Mouse (Mus musculus): ENCODE data around the gene Dhrs1.

The Dhrs1 gene

DNA sequence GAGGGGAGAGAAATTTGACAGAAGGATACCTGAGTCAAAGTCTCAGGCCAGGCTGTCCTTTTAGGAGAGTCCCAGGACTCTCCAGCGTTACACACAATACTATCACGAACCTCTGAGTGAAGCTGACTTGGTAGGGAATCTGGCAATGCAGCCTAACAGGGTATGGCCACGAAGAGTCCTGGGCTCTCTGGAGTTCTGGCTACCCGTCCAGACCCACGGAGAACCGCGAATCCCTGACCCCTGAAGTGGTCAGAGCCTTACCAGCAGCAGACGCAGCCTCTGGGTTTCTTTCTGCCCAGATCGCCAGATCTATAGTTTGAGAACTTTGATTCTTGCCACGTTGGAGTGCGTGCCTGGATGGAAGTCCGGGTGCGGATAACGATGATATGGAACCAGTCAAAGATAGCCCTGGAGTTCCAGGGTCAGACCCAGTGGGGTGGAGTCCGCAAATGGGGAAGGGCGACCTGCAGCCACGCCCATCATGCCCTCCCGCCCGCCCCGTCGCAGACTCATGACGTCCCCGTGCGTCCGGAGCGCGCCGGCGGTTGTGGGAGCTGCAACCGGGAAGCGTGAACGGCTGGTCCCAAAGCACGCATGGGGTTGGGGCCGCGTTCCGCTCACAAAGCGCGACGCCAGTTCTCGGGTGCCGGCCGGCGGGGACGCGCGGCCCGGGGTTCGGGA is at the start of gene Dhrs1, which contains the start of gene Nop9:
TSS of gene Dhrs1 (minus strand) at position 511 of the 681 bp plus-strand sequence.
TSS of gene Nop9 (plus strand) at position 514 of the 681 bp plus-strand sequence.
- in situ Hi-C loops (cut with MboI; ENCODE audit: low sequenced_read_pairs): no loop called here

- in situ Hi-C loops (cut with MboI; ENCODE audit: low sequenced_read_pairs): no loop called here
Measured at GRCm38 (mm10) chr14:55793946-55794345, 48.5 kb upstream of the Dhrs1 start.

- in situ Hi-C loops (cut with MboI; ENCODE audit: low sequenced_read_pairs): no loop called here
Measured at GRCm38 (mm10) chr14:55793461-55793860, 48.0 kb upstream of the Dhrs1 start.

DNA sequence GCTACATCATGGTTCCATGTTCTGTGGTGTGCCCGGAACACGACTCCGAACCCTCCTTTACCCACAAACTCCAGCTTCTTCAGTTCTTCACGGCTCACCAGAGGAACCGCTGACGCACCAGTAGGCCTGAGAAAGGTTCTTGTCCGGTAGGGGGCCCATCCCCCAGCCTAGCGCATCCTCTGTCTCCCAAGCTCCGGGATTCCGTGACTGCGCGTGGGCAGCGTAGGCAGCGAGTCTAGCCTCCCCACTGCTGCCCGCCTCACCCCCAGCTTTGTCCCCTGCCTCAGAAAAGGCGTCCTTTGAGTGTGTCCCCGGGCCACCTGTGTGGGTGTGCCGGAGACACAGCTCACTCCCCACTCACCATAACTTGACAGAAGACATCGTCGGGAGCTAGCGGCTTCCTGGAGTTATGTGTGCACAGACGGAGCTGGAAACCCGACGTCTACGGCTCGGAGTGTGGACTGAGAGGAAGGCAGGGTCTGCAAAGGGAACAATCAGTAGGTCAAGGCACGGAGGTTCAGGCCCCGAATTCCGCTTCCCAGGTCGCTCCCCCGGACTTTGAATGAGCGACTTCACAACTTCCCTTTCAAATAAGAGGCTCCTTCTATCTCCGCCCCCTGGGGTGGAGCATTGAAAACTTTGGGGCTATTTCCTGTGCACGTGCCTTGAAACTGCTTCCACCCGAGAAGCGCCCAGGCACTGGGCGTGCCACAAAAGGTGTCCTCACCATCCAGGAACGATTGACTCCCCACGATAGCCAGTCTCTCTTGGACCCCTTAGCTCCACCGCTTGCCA is 43.0 kb upstream of the Dhrs1 start, which contains the start of gene Ripk3:
TSS of gene Ripk3 (minus strand) at position 610 of the 795 bp plus-strand sequence.
- in situ Hi-C loops (cut with MboI; ENCODE audit: low sequenced_read_pairs): no loop called here

DNA sequence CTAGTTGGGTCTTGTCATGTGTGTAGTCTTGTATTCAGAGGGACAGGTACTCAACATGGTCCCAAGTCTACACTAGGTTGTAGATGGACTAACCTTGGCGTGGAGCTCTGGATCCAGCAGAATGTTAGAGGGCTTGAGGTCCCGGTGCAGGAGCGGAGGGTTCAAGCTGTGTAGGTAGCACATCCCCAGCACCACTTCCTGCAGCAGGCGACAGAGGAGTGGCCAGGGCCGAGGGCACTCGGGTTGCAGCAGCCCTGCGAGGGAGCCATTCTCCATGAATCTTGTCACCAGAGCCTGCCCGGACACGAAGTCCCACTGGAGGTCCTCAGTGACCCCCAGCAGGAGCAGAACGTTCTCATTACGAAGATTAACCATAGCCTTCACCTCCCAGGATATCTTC is 42.2 kb upstream of the Dhrs1 start:
- in situ Hi-C loops (cut with MboI; ENCODE audit: low sequenced_read_pairs): no loop called here

- in situ Hi-C loops (cut with MboI; ENCODE audit: low sequenced_read_pairs): no loop called here
Measured at GRCm38 (mm10) chr14:55785195-55785594, 39.7 kb upstream of the Dhrs1 start.

GRCm38 (mm10) chr14:55783958-55784235 is 38.4 kb upstream of the Dhrs1 start, which contains the start of gene Adcy4:
Gene Adcy4 (minus strand): TSS chr14:55784095.
- in situ Hi-C loops (cut with MboI; ENCODE audit: low sequenced_read_pairs): no loop called here

DNA sequence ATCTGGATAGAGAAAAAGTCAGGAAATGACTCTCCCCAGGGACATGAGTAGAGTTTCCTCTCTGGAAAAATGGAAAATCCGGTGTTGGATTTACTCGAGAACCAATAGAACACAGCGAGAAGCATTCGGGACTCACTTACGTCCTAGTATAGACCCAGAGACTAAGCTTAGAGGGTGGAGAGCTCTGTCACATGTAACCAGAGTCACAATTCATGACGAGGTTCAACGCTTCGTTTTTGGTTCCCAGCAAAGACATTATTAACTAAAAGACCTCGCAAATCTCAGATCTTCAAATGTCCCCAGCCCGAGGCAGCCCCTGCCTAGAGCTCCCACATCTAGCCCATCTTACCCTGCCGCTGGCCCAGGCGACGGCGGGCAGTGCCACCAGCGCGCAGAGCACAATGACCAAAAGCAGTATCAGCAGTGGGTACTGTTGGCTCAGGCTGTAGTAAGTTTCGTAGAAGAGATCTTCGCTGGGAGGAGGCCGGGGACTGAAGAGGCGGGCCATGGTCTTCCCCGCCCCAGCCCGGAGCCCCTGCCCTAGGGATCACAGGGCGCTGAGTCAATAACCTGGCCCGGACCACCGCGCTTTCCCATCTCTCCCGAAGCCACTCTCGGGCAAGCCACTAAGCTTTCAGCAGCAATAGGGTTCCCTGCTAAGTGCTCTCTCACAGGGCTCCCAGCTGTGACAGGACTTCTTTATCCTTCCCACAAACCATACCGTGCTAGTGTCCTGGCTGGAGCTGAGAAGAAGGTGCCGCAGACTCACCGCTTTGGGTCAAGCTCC is 37.9 kb upstream of the Dhrs1 start:
- in situ Hi-C loops (cut with MboI; ENCODE audit: low sequenced_read_pairs): no loop called here

DNA sequence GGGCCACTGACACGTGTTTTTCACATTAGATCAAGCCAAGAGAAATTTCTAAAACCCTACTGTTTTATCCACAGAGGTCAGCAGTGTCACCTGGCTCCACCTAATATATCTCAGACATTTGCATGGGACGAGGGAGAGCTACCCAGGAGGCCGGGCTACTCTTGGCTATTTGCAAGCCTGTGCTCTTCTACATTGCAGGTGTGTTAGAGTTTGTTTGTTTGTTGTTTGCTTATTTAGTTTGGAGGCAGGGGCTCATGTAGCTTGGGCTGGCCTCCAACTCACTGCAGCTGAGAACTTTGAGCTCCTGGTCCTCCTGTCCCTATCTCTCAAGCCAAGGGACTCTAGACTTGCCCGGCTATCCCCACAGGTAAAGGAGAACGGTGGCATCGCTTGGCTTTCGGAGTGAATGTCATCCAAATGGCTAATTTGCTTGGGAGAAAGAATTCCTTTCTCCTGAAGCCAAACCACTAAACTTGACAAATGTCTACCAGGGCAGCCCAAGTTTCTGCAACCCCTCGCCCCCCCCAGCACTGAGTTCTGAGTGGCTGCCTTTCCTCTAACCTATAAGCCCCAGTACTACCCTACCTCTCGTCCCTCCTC is 37.0 kb upstream of the Dhrs1 start:
- in situ Hi-C loops (cut with MboI; ENCODE audit: low sequenced_read_pairs): no loop called here

GRCm38 (mm10) chr14:55781310-55781709 is 35.8 kb upstream of the Dhrs1 start:
- in situ Hi-C loops (cut with MboI; ENCODE audit: low sequenced_read_pairs): no loop called here

- in situ Hi-C loops (cut with MboI; ENCODE audit: low sequenced_read_pairs): no loop called here
Measured at GRCm38 (mm10) chr14:55780736-55781135, 35.2 kb upstream of the Dhrs1 start.

DNA sequence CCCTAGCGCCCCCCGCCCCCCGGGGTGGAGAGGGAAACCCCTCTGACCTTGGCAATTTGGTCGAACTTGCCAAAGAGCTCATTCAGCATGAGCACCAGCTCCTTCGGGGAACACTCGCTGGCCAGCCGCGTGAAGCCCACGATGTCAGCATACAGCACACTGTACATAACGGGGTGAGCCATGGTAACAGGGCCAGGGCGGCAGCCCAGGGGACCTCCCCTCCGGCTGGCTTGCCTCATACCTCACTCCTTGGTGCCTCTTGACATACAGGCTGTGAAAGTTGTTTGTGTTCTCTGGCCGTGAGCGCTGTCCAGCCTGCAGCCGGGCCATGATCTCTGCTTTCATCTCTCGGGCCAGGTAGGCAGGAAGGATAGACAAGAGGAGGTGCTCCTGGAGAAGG is 34.2 kb upstream of the Dhrs1 start:
- in situ Hi-C loops (cut with MboI; ENCODE audit: low sequenced_read_pairs): no loop called here

DNA sequence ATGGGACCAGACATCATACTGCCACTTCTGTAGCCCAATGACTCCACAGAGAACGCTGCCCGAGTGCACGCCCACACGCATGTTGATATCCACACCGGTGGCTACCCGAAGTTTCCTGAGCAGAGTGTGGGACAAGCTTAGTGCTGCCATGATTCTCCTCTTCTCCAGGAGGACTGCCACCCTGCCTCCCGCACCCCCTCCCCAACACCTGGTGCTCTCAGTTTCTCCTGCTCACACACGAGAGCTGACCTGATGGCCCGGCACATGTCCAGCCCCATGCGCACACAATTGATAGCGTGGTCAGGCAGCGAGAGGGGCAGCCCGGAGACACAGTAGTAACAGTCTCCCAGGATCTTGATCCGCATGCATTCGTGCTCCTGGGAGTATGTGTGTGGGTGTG is 33.2 kb upstream of the Dhrs1 start:
- in situ Hi-C loops (cut with MboI; ENCODE audit: low sequenced_read_pairs): no loop called here

- in situ Hi-C loops (cut with MboI; ENCODE audit: low sequenced_read_pairs): no loop called here
Measured at GRCm38 (mm10) chr14:55777806-55778205, 32.3 kb upstream of the Dhrs1 start.

- in situ Hi-C loops (cut with MboI; ENCODE audit: low sequenced_read_pairs): no loop called here
Measured at GRCm38 (mm10) chr14:55777176-55777575, 31.7 kb upstream of the Dhrs1 start.

GRCm38 (mm10) chr14:55776711-55777110 is 31.2 kb upstream of the Dhrs1 start:
- in situ Hi-C loops (cut with MboI; ENCODE audit: low sequenced_read_pairs): no loop called here

GRCm38 (mm10) chr14:55769087-55769703 is 23.7 kb upstream of the Dhrs1 start:
- in situ Hi-C loops (cut with MboI; ENCODE audit: low sequenced_read_pairs): no loop called here

- in situ Hi-C loops (cut with MboI; ENCODE audit: low sequenced_read_pairs): no loop called here
Measured at GRCm38 (mm10) chr14:55768555-55768954, 23.1 kb upstream of the Dhrs1 start.

DNA sequence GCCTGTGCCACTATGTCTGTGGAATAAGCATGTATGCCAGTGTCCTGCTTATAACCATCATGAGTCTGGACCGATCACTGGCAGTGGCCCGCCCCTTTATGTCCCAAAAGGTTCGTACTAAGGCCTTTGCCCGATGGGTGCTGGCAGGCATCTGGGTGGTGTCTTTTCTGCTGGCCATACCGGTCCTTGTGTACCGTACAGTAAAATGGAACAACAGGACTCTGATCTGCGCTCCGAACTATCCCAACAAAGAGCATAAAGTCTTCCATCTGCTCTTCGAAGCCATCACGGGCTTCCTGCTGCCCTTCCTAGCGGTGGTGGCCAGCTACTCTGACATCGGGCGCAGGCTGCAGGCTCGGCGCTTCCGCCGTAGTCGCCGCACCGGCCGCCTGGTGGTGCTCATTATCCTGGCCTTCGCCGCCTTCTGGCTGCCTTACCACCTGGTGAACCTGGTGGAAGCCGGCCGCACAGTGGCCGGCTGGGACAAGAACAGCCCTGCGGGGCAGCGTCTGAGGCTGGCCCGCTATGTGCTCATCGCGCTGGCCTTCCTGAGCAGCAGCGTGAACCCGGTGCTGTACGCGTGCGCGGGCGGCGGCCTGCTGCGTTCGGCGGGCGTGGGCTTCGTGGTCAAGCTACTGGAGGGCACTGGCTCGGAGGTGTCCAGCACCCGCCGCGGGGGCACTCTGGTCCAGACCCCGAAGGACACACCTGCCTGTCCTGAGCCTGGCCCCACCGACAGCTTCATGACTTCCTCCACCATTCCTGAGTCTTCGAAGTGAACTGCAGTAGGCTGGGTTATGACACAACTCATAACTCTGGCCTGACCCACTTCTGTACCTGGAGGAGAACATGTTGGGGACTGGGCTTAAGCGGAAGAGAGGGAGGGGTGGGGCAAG is 22.3 kb upstream of the Dhrs1 start:
- in situ Hi-C loops (cut with MboI; ENCODE audit: low sequenced_read_pairs): no loop called here

GRCm38 (mm10) chr14:55765696-55766095 is 20.2 kb upstream of the Dhrs1 start, which contains the start of gene Ltb4r1:
Gene Ltb4r1 (plus strand): TSS chr14:55765962.
- in situ Hi-C loops (cut with MboI; ENCODE audit: low sequenced_read_pairs): no loop called here
